ENCODE assay signal across 8 mouse cellular contexts in genomic region chr6:87981030-87981485, GRCm38 (mm10). TPM values are rescaled to one million over a fixed set of nuclear protein-coding genes. Genes with fewer than 3 reads are reported as not detected.
A peak's percentile ranks its signal among the peaks of the same experiment; 100 is the strongest.
DNase-seq lines count a peak whose midpoint lies in the region; ATAC-seq and TF ChIP-seq lines count a peak whose summit lies in the region.

No protein-coding gene starts in this region.

- under 1% methylated on average over 39 of the region's 56 CpGs for WGBS in liver, embryonic 11.5 days

- TF ChIP-seq CTCF in gastrocnemius, adult 2 months (IDR thresholded peaks at IDR 0.05): no peak

- peak; percentile 32 for DNase-seq in gastrocnemius, adult 2 months
- no peak for DNase-seq in gastrocnemius, postnatal 14 days
- DNase-seq in B cell, adult 2 months: peak; percentile 37 to 43
- DNase-seq in cerebellum, adult 9-10 months: peak; percentile 30
- DNase-seq in heart, postnatal 14 days: peak; percentile 42
- peak; percentile 55 for DNase-seq in liver, embryonic 11.5 days (ENCODE audit: low spot score)
- DNase-seq in right cerebral cortex, postnatal 10 days (ENCODE audit: low spot score in 2 of 2): peak; percentile 60 to 64
- DNase-seq in gastrocnemius, adult 18-20 months (ENCODE audit: low spot score): no peak

- peaks cover 3% of the 10 kb centered on the region; the same call in 1 of the 2 replicates for H3K4me1 ChIP-seq in liver, embryonic 11.5 days (replicated peaks; ENCODE audit: control insufficient read depth, insufficient read depth, low read length)

- ATAC-seq in liver, embryonic 11.5 days (replicated peaks; ENCODE audit: low FRiP score): peak; percentile 10; the same call in 1 of the 2 replicates

- H3K9me3 ChIP-seq in liver, embryonic 11.5 days (ENCODE audit: control insufficient read depth, low read length): no peaks in the 10 kb centered on the region

- H3K27ac ChIP-seq in gastrocnemius, adult 2 months: peak overlapping the region; percentile 24; the same call in 1 of the 2 replicates
- H3K27ac ChIP-seq in liver, embryonic 11.5 days (ENCODE audit: low read depth, low read length): peak overlapping the region; percentile 64

- H3K36me3 ChIP-seq in liver, embryonic 11.5 days (ENCODE audit: control insufficient read depth, insufficient read depth, low read length): no peaks in the 10 kb centered on the region; the same call in 1 of the 2 replicates

- intact Hi-C loops in gastrocnemius, adult 2 months (cut with DNase I): no loop called here
- intact Hi-C loops in gastrocnemius, postnatal 14 days (cut with DNase I; ENCODE audit: low total_unique reads): no loop called here
- intact Hi-C loops in heart, postnatal 14 days (cut with DNase I): loop anchor here (5.0 kb wide), 1 partner anchor 69 kb away; the partner anchor contains the start of gene Hmces

- peak overlapping the region; percentile 68 for H3K9ac ChIP-seq in liver, embryonic 11.5 days (ENCODE audit: low read depth, low read length)

- peak overlapping the region; percentile 79 for H3K4me3 ChIP-seq in gastrocnemius, adult 2 months
- H3K4me3 ChIP-seq in liver, embryonic 11.5 days (ENCODE audit: low read depth, low read length): peak overlapping the region; percentile 67

- H3K27me3 ChIP-seq in liver, embryonic 11.5 days (replicated peaks; ENCODE audit: control insufficient read depth, insufficient read depth, low read length): peaks cover 48% of the 10 kb centered on the region

- H3K4me2 ChIP-seq in liver, embryonic 11.5 days: peak overlapping the region; percentile 60

RNA-seq across cellular contexts. Expression of gene H1fx, which starts 0.4 kb away (rescaled TPM):
- 1 to 10 TPM in 1 of 2 experiments, under 1 TPM in 1; 0.99 to 1.6 TPM for total RNA-seq in gastrocnemius, adult 2 months (2021)
- 1 to 10 TPM; 7.4 to 7.8 TPM for total RNA-seq in gastrocnemius, postnatal 14 days (2021)
- total RNA-seq in heart, postnatal 14 days (2021): 1 to 10 TPM; 6.5 to 7.1 TPM
- 16.8 and 21.2 TPM in 2 replicates for polyA plus RNA-seq in liver, embryonic 11.5 days (2014; fragmentation: Nextera tagmentation; extraction: Ambion mirVana)
- total RNA-seq in gastrocnemius, adult 18-20 months (2021): under 1 TPM; 0.62 TPM

Comparison
In these comparisons a context has a peak if more than half of its experiments do, and no peak if none do; other contexts are left out.
1. DNase-seq: peak in gastrocnemius, adult 2 months (single experiment), B cell, adult 2 months (2 of 2), cerebellum, adult 9-10 months (single experiment), heart, postnatal 14 days (2 of 2), liver, embryonic 11.5 days (single experiment) and right cerebral cortex, postnatal 10 days (2 of 2); none in gastrocnemius, postnatal 14 days (single experiment) and gastrocnemius, adult 18-20 months (single experiment).